8 mouse cellular contexts compared by ENCODE assay signal in genomic region chr3:123159139-123159824, GRCm38 (mm10).
DNase-seq lines count a peak whose midpoint lies in the region; ATAC-seq and TF ChIP-seq lines count a peak whose summit lies in the region.

No protein-coding gene starts in this region.

- H3ac ChIP-seq in C2C12 (ENCODE audit: control insufficient read depth, insufficient read length, low read depth), result no peak overlapping the region

- H3K27ac ChIP-seq in heart, adult 2 months, result peak overlapping the region; percentile 76
- H3K27ac ChIP-seq in kidney, adult 2 months (ENCODE audit: insufficient read depth, low read depth, low read length), result no peak overlapping the region
- no peak overlapping the region for H3K27ac ChIP-seq in liver, adult 2 months (replicated peaks; ENCODE audit: insufficient read depth, low read depth, low read length)
- no peak overlapping the region for H3K27ac ChIP-seq in neural tube, embryonic 13.5 days (replicated peaks)

- TF ChIP-seq EP300 in heart, adult 2 months (IDR thresholded peaks at IDR 0.05; ENCODE audit: insufficient read depth, low read depth, low read length), result peak; percentile 75; the same call in 1 of the 2 replicates

- 17% methylated on average over 9 of the region's 9 CpGs for WGBS in heart, adult 2 months
- WGBS in kidney, adult 2 months, result 30% methylated on average over 9 of the region's 9 CpGs
- 38% methylated on average over 9 of the region's 9 CpGs for WGBS in liver, adult 2 months
- WGBS in neural tube, embryonic 13.5 days, result 28% methylated on average over 9 of the region's 9 CpGs

- no peaks in the 10 kb centered on the region for H3K79me2 ChIP-seq in C2C12 (ENCODE audit: control insufficient read depth, insufficient read depth)
- no peaks in the 10 kb centered on the region for H3K79me2 ChIP-seq in heart, adult 2 months (replicated peaks; ENCODE audit: control insufficient read depth, insufficient read depth, low read length)
- no peaks in the 10 kb centered on the region for H3K79me2 ChIP-seq in liver, adult 2 months (ENCODE audit: control insufficient read depth, insufficient read depth, low read length)

- no peaks in the 10 kb centered on the region for H3K36me3 ChIP-seq in C2C12 (ENCODE audit: control insufficient read depth, insufficient read depth)
- peaks cover 7% of the 10 kb centered on the region for H3K36me3 ChIP-seq in heart, adult 2 months (ENCODE audit: control insufficient read depth, insufficient read depth, low read length)
- H3K36me3 ChIP-seq in kidney, adult 2 months (ENCODE audit: control insufficient read depth, insufficient read depth, low read length), result no peaks in the 10 kb centered on the region
- H3K36me3 ChIP-seq in liver, adult 2 months (ENCODE audit: control insufficient read depth, insufficient read depth, low read length), result no peaks in the 10 kb centered on the region
- H3K36me3 ChIP-seq in neural tube, embryonic 13.5 days, result no peaks in the 10 kb centered on the region

- H3K9me3 ChIP-seq in neural tube, embryonic 13.5 days, result no peaks in the 10 kb centered on the region

- no peaks in the 10 kb centered on the region for H3K27me3 ChIP-seq in C2C12 (ENCODE audit: control insufficient read depth, insufficient read depth, insufficient read length)
- no peaks in the 10 kb centered on the region for H3K27me3 ChIP-seq in heart, adult 2 months (ENCODE audit: control insufficient read depth, insufficient read depth, low read length)
- no peaks in the 10 kb centered on the region for H3K27me3 ChIP-seq in kidney, adult 2 months (replicated peaks; ENCODE audit: control insufficient read depth, insufficient read depth, low read length)
- no peaks in the 10 kb centered on the region for H3K27me3 ChIP-seq in liver, adult 2 months (ENCODE audit: control insufficient read depth, insufficient read depth, low read length)
- H3K27me3 ChIP-seq in neural tube, embryonic 13.5 days, result no peaks in the 10 kb centered on the region

- DNase-seq in ZHBTc4 (ENCODE audit: low read depth, low spot score), result peak; percentile 76
- DNase-seq in embryo, embryonic 11.5 days (ENCODE audit: low read depth, low spot score), result peak; percentile 56
- DNase-seq in heart, adult 2 months, result peak; percentile 63 to 64
- peak; percentile 76 for DNase-seq in kidney, adult 2 months
- DNase-seq in liver, adult 2 months (ENCODE audit: extremely low read depth, low read depth, low spot score), result peak; percentile 60

- ATAC-seq in neural tube, embryonic 13.5 days (ENCODE audit: low read depth), result 0 out of 2 replicates have a peak, but pooled peaks have one; percentile 68
- ATAC-seq in inflammation-experienced regulatory T-cells, adult 6 months, result no peak

- H3K79me3 ChIP-seq in C2C12 (ENCODE audit: low read depth), result no peaks in the 10 kb centered on the region

- no peak for TF ChIP-seq POLR2A in heart, adult 2 months (IDR thresholded peaks at IDR 0.05; ENCODE audit: insufficient read depth, low read depth, low read length)
- no peak for TF ChIP-seq POLR2A in kidney, adult 2 months (IDR thresholded peaks at IDR 0.05; ENCODE audit: low read depth, low read length)
- no peak for TF ChIP-seq POLR2A in liver, adult 2 months (IDR thresholded peaks at IDR 0.05; ENCODE audit: extremely low read depth, insufficient read depth, low read length)

- H3K4me1 ChIP-seq in heart, adult 2 months (ENCODE audit: control insufficient read depth, insufficient read depth, low read length), result peaks cover 6% of the 10 kb centered on the region
- no peaks in the 10 kb centered on the region for H3K4me1 ChIP-seq in kidney, adult 2 months (ENCODE audit: control insufficient read depth, insufficient read depth, low read length)
- H3K4me1 ChIP-seq in liver, adult 2 months (ENCODE audit: control insufficient read depth, insufficient read depth, low read length), result no peaks in the 10 kb centered on the region
- H3K4me1 ChIP-seq in neural tube, embryonic 13.5 days (replicated peaks), result peaks cover 18% of the 10 kb centered on the region

- no peak overlapping the region for H3K9ac ChIP-seq in heart, adult 2 months (ENCODE audit: low read depth, low read length)
- H3K9ac ChIP-seq in liver, adult 2 months (ENCODE audit: low read depth, low read length), result no peak overlapping the region
- H3K9ac ChIP-seq in neural tube, embryonic 13.5 days, result no peak overlapping the region

- H3K4me3 ChIP-seq in C2C12 (ENCODE audit: insufficient read depth, poor library complexity, severe bottlenecking), result no peak overlapping the region
- no peak overlapping the region for H3K4me3 ChIP-seq in heart, adult 2 months
- no peak overlapping the region for H3K4me3 ChIP-seq in kidney, adult 2 months (ENCODE audit: insufficient read depth, low read depth, low read length)
- no peak overlapping the region for H3K4me3 ChIP-seq in liver, adult 2 months (ENCODE audit: insufficient read depth, low read depth, low read length)
- no peak overlapping the region for H3K4me3 ChIP-seq in neural tube, embryonic 13.5 days

- intact Hi-C loops in heart, adult 2 months (cut with DNase I), result loop anchor here (2.0 kb wide), 3 partner anchors 20 to 220 kb away; no protein-coding TSS in a partner anchor

- no peak overlapping the region for H3K4me2 ChIP-seq in neural tube, embryonic 13.5 days

- peak; percentile 67 for TF ChIP-seq CTCF in C2C12 (IDR thresholded peaks at IDR 0.05; ENCODE audit: control insufficient read depth, insufficient read depth, insufficient read length)
- peak; percentile 77 for TF ChIP-seq CTCF in heart, adult 2 months (IDR thresholded peaks at IDR 0.05)
- TF ChIP-seq CTCF in kidney, adult 2 months (conservative IDR thresholded peaks at IDR 0.05; ENCODE audit: insufficient read depth, insufficient read length, low read depth, low read length), result peak; percentile 78
- TF ChIP-seq CTCF in liver, adult 2 months (IDR thresholded peaks at IDR 0.05; ENCODE audit: low read depth, low read length), result peak; percentile 59; the same call in 1 of the 2 replicates

TF ChIP-seq in C2C12, 6 proteins besides CTCF, POLR2A, EP300 and RAD21:
- TF ChIP-seq MYOD1 (IDR thresholded peaks at IDR 0.05; ENCODE audit: control insufficient read depth, insufficient read length, low read depth) (no peak), USF1 (IDR thresholded peaks at IDR 0.05; ENCODE audit: low read depth) (no peak), MAX (IDR thresholded peaks at IDR 0.05) (no peak), MYOG (IDR thresholded peaks at IDR 0.05; ENCODE audit: control insufficient read depth, extremely low read depth, insufficient read length) (no peak), CEBPB (IDR thresholded peaks at IDR 0.05; ENCODE audit: low read depth) (no peak)
